ENCODE assay signal across 27 mouse cellular contexts in the genomic region with DNA sequence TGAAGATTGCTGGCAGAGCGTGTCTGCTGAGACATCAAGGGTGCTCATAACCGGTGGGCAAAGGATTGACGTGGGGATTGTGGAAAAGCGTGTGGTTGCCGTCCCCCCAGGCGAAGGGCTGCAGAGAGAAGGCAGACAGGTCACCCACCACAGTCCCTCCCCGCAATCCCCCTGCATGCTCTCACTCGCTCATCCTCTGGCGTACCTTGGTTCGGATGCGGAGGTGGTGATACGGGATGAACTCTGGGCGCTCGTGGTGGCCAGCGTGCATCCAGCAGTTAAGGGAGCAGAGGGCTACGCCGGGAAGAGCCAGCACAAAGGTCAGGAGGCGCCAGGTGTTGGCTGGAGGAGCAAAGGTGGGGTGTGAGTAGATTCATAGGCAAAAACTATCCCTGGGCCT. TPM values are rescaled to one million over a fixed set of nuclear protein-coding genes. Genes with fewer than 3 reads are reported as not detected.
DNase-seq lines count a peak whose midpoint lies in the region; ATAC-seq and TF ChIP-seq lines count a peak whose summit lies in the region.
"Had no signal": no experiment of that assay in that cellular context is flagged by ENCODE, and none has a peak within 500 bp of the region (broad histone marks: within the 10 kb centered on the region; RNA-seq: fewer than 3 reads in every experiment).

No protein-coding gene starts in this region.

- H3K4me3 ChIP-seq in gastrocnemius, adult 2 months = peak overlapping the region; percentile 81
- H3K4me3 ChIP-seq in heart, embryonic 13.5 days = peak overlapping the region; percentile 57
- H3K4me3 ChIP-seq in heart, postnatal 0 days (ENCODE audit: low read depth, low read length) = peak overlapping the region; percentile 61
- H3K4me3 ChIP-seq: embryonic facial prominence, embryonic 10.5 days; forebrain, embryonic 10.5 days; hindbrain, embryonic 12.5 days; kidney, embryonic 15.5 days; lung, embryonic 15.5 days; neural tube, embryonic 13.5 days had no signal

- intact Hi-C loops in gastrocnemius, adult 2 months (cut with DNase I) = loop anchor here (5.0 to 10.0 kb wide), 3 partner anchors 223 to 431 kb away; a partner anchor contains a TSS
- intact Hi-C loops in gastrocnemius, postnatal 14 days (cut with DNase I; ENCODE audit: low total_unique reads) = loop anchor here (5.0 kb wide), 1 partner anchor 103 kb away; no protein-coding TSS in a partner anchor
- intact Hi-C loops in heart, postnatal 25 days (cut with DNase I) = loop anchor here (5.0 kb wide), 1 partner anchor 198 kb away; no protein-coding TSS in a partner anchor

- ATAC-seq in heart, embryonic 13.5 days (ENCODE audit: extremely low read depth, insufficient number of reproducible peaks, low FRiP score, low TSS enrichment) = no peak
- peak; percentile 55 for ATAC-seq in heart, postnatal 0 days (ENCODE audit: insufficient read depth, low read depth)
- ATAC-seq: forebrain, embryonic 16.5 days had no signal

- peak overlapping the region; percentile 64 for H3K4me2 ChIP-seq in heart, embryonic 13.5 days
- H3K4me2 ChIP-seq in heart, postnatal 0 days (ENCODE audit: low read depth, low read length) = peak overlapping the region; percentile 65
- H3K4me2 ChIP-seq: hindbrain, embryonic 12.5 days; kidney, embryonic 15.5 days; lung, embryonic 15.5 days; neural tube, embryonic 13.5 days had no signal

- TF ChIP-seq CTCF in gastrocnemius, adult 2 months (IDR thresholded peaks at IDR 0.05) = no peak
- no peak for TF ChIP-seq CTCF in heart, postnatal 0 days (IDR thresholded peaks at IDR 0.05; ENCODE audit: low read depth)

- 58% methylated on average over 18 of the region's 18 CpGs for WGBS in heart, embryonic 13.5 days
- WGBS in heart, postnatal 0 days = 35% methylated on average over 18 of the region's 18 CpGs

- H3K9ac ChIP-seq in heart, embryonic 13.5 days = peak overlapping the region; percentile 79
- H3K9ac ChIP-seq in heart, postnatal 0 days (replicated peaks; ENCODE audit: low read depth, low read length) = peak overlapping the region; percentile 77
- H3K9ac ChIP-seq: hindbrain, embryonic 12.5 days; kidney, embryonic 15.5 days; liver, embryonic 14.5 days; lung, embryonic 15.5 days; neural tube, embryonic 13.5 days had no signal

- TF ChIP-seq EP300 in heart, postnatal 0 days (IDR thresholded peaks at IDR 0.05; ENCODE audit: low read depth) = no peak

- 0 out of 2 replicates have a peak, but pooled peaks cover 6% of the 10 kb centered on the region for H3K36me3 ChIP-seq in heart, embryonic 13.5 days
- peaks cover 5% of the 10 kb centered on the region; the same call in 1 of the 2 replicates for H3K36me3 ChIP-seq in heart, postnatal 0 days (replicated peaks; ENCODE audit: control insufficient read depth, insufficient read depth, low read length)
- H3K36me3 ChIP-seq: embryonic facial prominence, embryonic 10.5 days; forebrain, embryonic 10.5 days; hindbrain, embryonic 12.5 days; kidney, embryonic 15.5 days; lung, embryonic 15.5 days; neural tube, embryonic 13.5 days had no signal

- peak; percentile 50 for DNase-seq in gastrocnemius, adult 2 months
- DNase-seq in gastrocnemius, postnatal 14 days = no peak
- DNase-seq in heart, postnatal 25 days (ENCODE audit: low spot score) = no peak
- DNase-seq in heart, postnatal 0 days (ENCODE audit: low spot score) = no peak
- no peak for DNase-seq in MN1 (ENCODE audit: low spot score)
- DNase-seq in left cerebral cortex, adult 9 months (ENCODE audit: low spot score in 2 of 2) = no peak
- DNase-seq: adrenal gland, postnatal 25 days; cerebellum, adult 11 months; cerebellum, adult 9-11 months; kidney, adult 11 months; kidney, postnatal 36 days; lung, postnatal 4 days; midbrain, embryonic 14.5 days; thymus, postnatal 25 days had no signal

- no peaks in the 10 kb centered on the region for H3K9me3 ChIP-seq in heart, embryonic 13.5 days
- H3K9me3 ChIP-seq in heart, postnatal 0 days (replicated peaks; ENCODE audit: control insufficient read depth, low read length) = no peaks in the 10 kb centered on the region
- H3K9me3 ChIP-seq: embryonic facial prominence, embryonic 10.5 days; forebrain, embryonic 10.5 days; hindbrain, embryonic 12.5 days; kidney, embryonic 15.5 days; lung, embryonic 15.5 days; neural tube, embryonic 13.5 days had no signal

- peaks cover 11% of the 10 kb centered on the region; the same call in 1 of the 2 replicates for H3K4me1 ChIP-seq in heart, embryonic 13.5 days
- 0 out of 2 replicates have a peak, but pooled peaks cover 4% of the 10 kb centered on the region for H3K4me1 ChIP-seq in heart, postnatal 0 days (ENCODE audit: control insufficient read depth, insufficient read depth)
- H3K4me1 ChIP-seq: embryonic facial prominence, embryonic 10.5 days; forebrain, embryonic 10.5 days; hindbrain, embryonic 12.5 days; kidney, embryonic 15.5 days; lung, embryonic 15.5 days; neural tube, embryonic 13.5 days had no signal

- H3K27ac ChIP-seq in gastrocnemius, adult 2 months = peak overlapping the region; percentile 99
- peak overlapping the region; percentile 88 for H3K27ac ChIP-seq in heart, embryonic 13.5 days (replicated peaks)
- peak overlapping the region; percentile 99 for H3K27ac ChIP-seq in heart, postnatal 0 days (ENCODE audit: low read depth)
- H3K27ac ChIP-seq: embryonic facial prominence, embryonic 10.5 days; forebrain, embryonic 10.5 days; hindbrain, embryonic 12.5 days; kidney, embryonic 15.5 days; liver, embryonic 14.5 days; lung, embryonic 15.5 days; neural tube, embryonic 13.5 days had no signal

- H3K27me3 ChIP-seq in heart, embryonic 13.5 days (replicated peaks) = no peaks in the 10 kb centered on the region
- no peaks in the 10 kb centered on the region for H3K27me3 ChIP-seq in heart, postnatal 0 days (ENCODE audit: control insufficient read depth, insufficient read depth, low read length)
- H3K27me3 ChIP-seq: hindbrain, embryonic 12.5 days; kidney, embryonic 15.5 days; lung, embryonic 15.5 days; neural tube, embryonic 13.5 days had no signal

RNA-seq across cellular contexts. Expression of a gene that starts 0.5 kb away (rescaled TPM):
- total RNA-seq in gastrocnemius, adult 2 months (2021) = 1,000 to 10,000 TPM; 1,384 to 2,252 TPM
- total RNA-seq in gastrocnemius, postnatal 14 days (2021) = 1,000 to 10,000 TPM; 1,122 to 1,196 TPM
- polyA plus RNA-seq in heart, embryonic 13.5 days (2015; fragmentation: Nextera tagmentation; extraction: Ambion mirVana) = 617 and 701 TPM in 2 replicates
- total RNA-seq in heart, postnatal 25 days (2021) = 1,000 to 10,000 TPM; 2,394 to 2,415 TPM
- total RNA-seq in heart, postnatal 0 days (2014; rRNA removed; ENCODE audit: low replicate concordance) = 1,202 and 1,223 TPM in 2 replicates
- 3,388 and 3,605 TPM in 2 replicates for polyA plus RNA-seq in heart, postnatal 0 days (2015; fragmentation: Nextera tagmentation; extraction: Ambion mirVana)
- polyA plus RNA-seq: embryonic facial prominence, embryonic 10.5 days; forebrain, embryonic 10.5 days; forebrain, embryonic 16.5 days; midbrain, embryonic 14.5 days had no signal

RNA-seq across cellular contexts. Expression of a gene that starts 31.4 kb away (rescaled TPM):
- 1 to 10 TPM; 7.2 to 8.0 TPM for total RNA-seq in gastrocnemius, adult 2 months (2021)
- 1 to 10 TPM; 8.3 to 9.8 TPM for total RNA-seq in gastrocnemius, postnatal 14 days (2021)
- polyA plus RNA-seq in heart, embryonic 13.5 days (2015; fragmentation: Nextera tagmentation; extraction: Ambion mirVana) = 12.8 and 13.1 TPM in 2 replicates
- total RNA-seq in heart, postnatal 25 days (2021) = 1 to 10 TPM; 6.8 to 7.2 TPM
- 18.9 and 32.0 TPM in 2 replicates for total RNA-seq in heart, postnatal 0 days (2014; rRNA removed; ENCODE audit: low replicate concordance)
- polyA plus RNA-seq in heart, postnatal 0 days (2015; fragmentation: Nextera tagmentation; extraction: Ambion mirVana) = 8.3 and 8.9 TPM in 2 replicates

RNA-seq across cellular contexts. Expression of a gene that starts 32.1 kb away (rescaled TPM):
- total RNA-seq in gastrocnemius, adult 2 months (2021) = 1 to 10 TPM; 1.9 to 2.1 TPM
- total RNA-seq in gastrocnemius, postnatal 14 days (2021) = 1 to 10 TPM; 2.6 to 3.5 TPM
- polyA plus RNA-seq in heart, embryonic 13.5 days (2015; fragmentation: Nextera tagmentation; extraction: Ambion mirVana) = 5.8 and 6.5 TPM in 2 replicates
- 1 to 10 TPM; 3.3 to 3.4 TPM for total RNA-seq in heart, postnatal 25 days (2021)
- 3.6 and 3.9 TPM in 2 replicates for total RNA-seq in heart, postnatal 0 days (2014; rRNA removed; ENCODE audit: low replicate concordance)
- polyA plus RNA-seq in heart, postnatal 0 days (2015; fragmentation: Nextera tagmentation; extraction: Ambion mirVana) = 4.4 and 5.1 TPM in 2 replicates

RNA-seq across cellular contexts. Expression of a gene that starts 40.9 kb away (rescaled TPM):
- total RNA-seq in gastrocnemius, adult 2 months (2021) = 1 to 10 TPM; 5.2 to 7.6 TPM
- total RNA-seq in gastrocnemius, postnatal 14 days (2021) = 10 to 100 TPM; 19.5 to 20.8 TPM
- polyA plus RNA-seq in heart, embryonic 13.5 days (2015; fragmentation: Nextera tagmentation; extraction: Ambion mirVana) = 165 and 177 TPM in 2 replicates
- total RNA-seq in heart, postnatal 25 days (2021) = 10 to 100 TPM; 19.6 to 22.5 TPM
- 84.6 and 93.8 TPM in 2 replicates for total RNA-seq in heart, postnatal 0 days (2014; rRNA removed; ENCODE audit: low replicate concordance)
- polyA plus RNA-seq in heart, postnatal 0 days (2015; fragmentation: Nextera tagmentation; extraction: Ambion mirVana) = 97.5 and 112 TPM in 2 replicates

RNA-seq across cellular contexts. Expression of a gene that starts 51.5 kb away (rescaled TPM):
- not detected for total RNA-seq in gastrocnemius, adult 2 months (2021)
- total RNA-seq in gastrocnemius, postnatal 14 days (2021) = not detected
- 0.25 TPM in 1 of 2 replicates, not detected in the other for polyA plus RNA-seq in heart, embryonic 13.5 days (2015; fragmentation: Nextera tagmentation; extraction: Ambion mirVana)
- not detected for total RNA-seq in heart, postnatal 25 days (2021)
- not detected in 2 replicates for total RNA-seq in heart, postnatal 0 days (2014; rRNA removed; ENCODE audit: low replicate concordance)
- polyA plus RNA-seq in heart, postnatal 0 days (2015; fragmentation: Nextera tagmentation; extraction: Ambion mirVana) = 0.25 TPM in 1 of 2 replicates, not detected in the other
- total RNA-seq: adrenal gland, postnatal 25 days; common myeloid progenitor, adult 5-6 weeks; gastrocnemius, postnatal 36 days; left cerebral cortex, adult 18-20 months had no signal
- polyA plus RNA-seq: embryonic facial prominence, embryonic 10.5 days; forebrain, embryonic 10.5 days; forebrain, embryonic 16.5 days; hindbrain, embryonic 12.5 days; kidney, embryonic 15.5 days; limb, embryonic 14.5 days; midbrain, embryonic 14.5 days; neural tube, embryonic 13.5 days had no signal
